Mouse (Mus musculus) left cerebral cortex, postnatal 25 days (tissue): ENCODE data around the gene Tpst1. TPM values are rescaled to one million over a fixed set of nuclear protein-coding genes. Genes with fewer than 3 reads are reported as not detected.

Source experiments
- DNase-seq, 2 experiments: peaks; one replicate each; pipeline ENCODE4 v3.0.0; 2022; ENCODE audit warnings: low spot score in 2 of 2, mixed read lengths in 1 of 2
- intact Hi-C: fragments of 180-260 bp; cut with DNase I; formaldehyde crosslinking; loops from one replicate; pipeline ENCODE4 v1.15.1; 2025
- total RNA-seq, 2 experiments: library from RNA; stranded (reverse); gene quantifications; 2 replicates each; pipeline ENCODE4 v1.2.3; 2021

Gene Tpst1
- total RNA-seq, 2 experiments from 2014 or later = 33.3 to 34.1 TPM

DNA sequence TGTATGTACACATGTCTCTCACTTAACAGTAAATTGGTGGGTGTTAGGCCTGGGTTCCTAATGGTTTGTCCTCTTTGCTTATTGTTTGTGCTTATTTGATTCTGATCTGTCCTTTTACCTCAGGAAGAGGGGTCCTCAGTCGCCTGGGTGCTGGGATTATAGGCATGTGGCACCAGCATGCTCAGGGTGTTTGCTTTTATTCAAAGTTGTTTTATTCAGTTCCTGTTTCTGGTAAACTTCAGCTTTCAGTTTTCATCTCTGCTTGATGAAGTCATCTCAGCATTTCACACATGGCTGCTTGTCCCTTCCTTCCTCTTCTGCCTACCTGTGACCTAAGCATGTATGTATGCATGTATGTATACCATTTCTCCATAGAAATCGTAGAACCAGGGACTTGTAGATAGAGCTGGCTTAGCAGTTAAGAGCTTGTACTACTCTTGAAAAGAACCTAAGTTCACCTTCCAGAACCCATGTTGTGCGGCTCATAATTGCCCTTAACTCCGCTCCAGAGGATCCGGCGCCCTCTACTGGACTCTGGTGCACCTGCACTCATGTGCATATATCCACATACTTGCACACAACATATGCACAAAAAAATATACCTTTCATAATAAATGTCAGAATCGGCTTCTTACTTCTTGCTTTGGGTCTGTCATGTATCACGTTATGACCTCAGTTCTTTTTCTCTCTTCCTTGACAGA lies 8.2 kb downstream of the Tpst1 start:
- no peak for DNase-seq
- intact Hi-C loops = no loop called here

- DNase-seq = no peak
- intact Hi-C loops = no loop called here
These were observed 9.3 kb downstream of the Tpst1 start for GRCm38 (mm10) chr5:130082431-130082830.

GRCm38 (mm10) chr5:130084271-130084670 lies 11.1 kb downstream of the Tpst1 start:
- no peak for DNase-seq
- intact Hi-C loops = no loop called here

- DNase-seq = peak; percentile 32 to 78
- intact Hi-C loops = no loop called here
These were observed 14.9 kb downstream of the Tpst1 start for GRCm38 (mm10) chr5:130088008-130088407.

DNA sequence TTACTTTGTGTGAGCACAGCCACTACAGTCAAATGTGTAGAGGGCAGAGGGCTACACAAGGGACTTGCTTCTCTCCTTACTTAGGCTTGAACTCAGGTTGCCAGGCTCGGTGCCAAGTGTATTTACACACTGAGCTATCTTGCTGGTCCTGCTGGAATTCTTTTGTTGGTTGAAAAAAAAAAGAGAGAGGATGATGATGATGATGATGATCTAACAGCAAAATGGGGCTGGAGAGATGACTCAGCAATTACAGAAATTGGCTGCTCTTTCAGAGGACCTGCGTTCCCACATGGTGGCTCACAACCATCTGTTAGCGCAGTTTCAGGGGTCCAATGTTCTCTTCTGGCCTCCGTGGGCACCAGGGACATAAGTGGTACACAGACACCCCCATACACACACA lies 15.5 kb downstream of the Tpst1 start:
- no peak for DNase-seq
- intact Hi-C loops = no loop called here

- intact Hi-C loops = no loop called here
- no peak for DNase-seq
These were observed 16.1 kb downstream of the Tpst1 start for GRCm38 (mm10) chr5:130089177-130089576.

DNA sequence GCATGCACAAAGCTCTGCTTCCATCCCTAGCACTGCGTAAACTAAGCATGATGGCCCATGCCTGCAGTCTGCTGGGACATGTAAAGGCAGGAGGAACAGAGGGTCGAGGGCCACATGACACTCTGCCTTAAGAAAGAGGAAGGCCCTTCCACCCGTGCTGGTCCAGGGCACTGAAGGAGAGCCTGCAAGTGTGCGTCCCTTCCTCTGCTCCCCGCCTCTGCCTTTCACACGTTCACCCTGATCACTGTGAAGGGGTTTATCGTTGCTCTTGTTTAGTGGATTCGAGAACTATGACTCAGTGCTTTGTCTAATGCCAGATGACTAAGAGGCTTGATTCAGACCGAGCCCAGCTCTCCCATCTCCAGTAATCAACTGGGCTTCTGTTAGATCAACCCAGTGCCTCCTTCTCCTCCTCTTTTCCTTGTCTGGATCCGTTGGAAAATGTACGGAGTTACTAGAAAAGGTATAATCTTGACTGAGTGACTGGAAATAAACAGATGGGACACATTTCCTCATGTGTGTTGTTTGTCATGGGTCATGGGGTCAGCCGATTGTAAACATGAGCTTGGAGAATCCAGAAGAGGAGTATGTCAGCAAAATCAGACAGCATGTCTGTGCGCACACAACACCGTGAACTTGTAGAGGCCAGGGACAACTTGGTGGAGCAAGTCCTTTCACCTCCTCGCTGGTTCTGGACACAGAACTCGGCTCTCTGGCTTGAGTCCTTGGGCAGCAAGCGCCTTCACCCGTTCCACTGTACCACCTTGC lies 16.7 kb downstream of the Tpst1 start:
- DNase-seq = peak; percentile 42 to 70
- intact Hi-C loops = no loop called here

DNA sequence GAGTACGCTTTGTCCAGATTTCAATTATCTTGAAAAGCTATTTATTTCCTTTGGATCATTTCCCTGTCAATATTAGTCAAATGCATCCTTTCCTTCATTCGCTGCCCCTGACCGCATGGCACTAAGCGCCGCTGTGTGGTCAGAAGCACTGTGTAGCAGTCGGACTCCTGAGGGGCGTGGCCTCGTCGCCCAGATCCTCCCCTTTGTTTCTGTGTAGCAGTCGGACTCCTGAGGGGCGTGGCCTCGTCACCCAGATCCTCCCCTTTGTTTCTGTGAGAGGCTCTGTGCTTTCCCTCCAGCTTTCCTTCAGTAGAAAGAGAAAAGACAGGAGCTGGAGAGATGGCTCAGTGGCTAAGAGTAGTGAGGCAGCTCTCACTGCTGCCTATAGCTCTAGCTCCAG lies 23.6 kb downstream of the Tpst1 start:
- DNase-seq = no peak

GRCm38 (mm10) chr5:130097837-130098236 lies 24.7 kb downstream of the Tpst1 start:
- intact Hi-C loops = no loop called here

More for the DNA sequence above, 23.6 kb downstream of the Tpst1 start:
- intact Hi-C loops = no loop called here

DNA sequence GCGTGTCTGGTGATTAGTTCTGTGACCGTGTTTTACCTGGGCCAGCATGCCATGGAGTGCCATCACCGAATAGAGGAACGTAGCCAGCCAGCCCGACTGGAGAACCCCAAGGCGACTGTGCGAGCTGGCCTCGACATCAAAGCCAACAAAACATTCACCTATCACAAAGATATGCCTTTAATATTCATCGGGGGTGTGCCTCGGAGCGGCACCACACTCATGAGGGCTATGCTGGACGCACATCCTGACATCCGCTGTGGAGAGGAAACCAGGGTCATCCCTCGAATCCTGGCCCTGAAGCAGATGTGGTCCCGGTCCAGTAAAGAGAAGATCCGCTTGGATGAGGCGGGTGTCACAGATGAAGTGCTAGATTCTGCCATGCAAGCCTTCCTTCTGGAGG lies 28.6 kb downstream of the Tpst1 start:
- DNase-seq = no peak
- intact Hi-C loops = no loop called here

More at GRCm38 (mm10) chr5:130097837-130098236, 24.7 kb downstream of the Tpst1 start:
- DNase-seq = no peak

- DNase-seq = no peak
- intact Hi-C loops = no loop called here
These were observed 36.2 kb downstream of the Tpst1 start for GRCm38 (mm10) chr5:130109348-130109747.

- no peak for DNase-seq
- intact Hi-C loops = no loop called here
These were observed 37.7 kb downstream of the Tpst1 start for GRCm38 (mm10) chr5:130110632-130111464.

DNA sequence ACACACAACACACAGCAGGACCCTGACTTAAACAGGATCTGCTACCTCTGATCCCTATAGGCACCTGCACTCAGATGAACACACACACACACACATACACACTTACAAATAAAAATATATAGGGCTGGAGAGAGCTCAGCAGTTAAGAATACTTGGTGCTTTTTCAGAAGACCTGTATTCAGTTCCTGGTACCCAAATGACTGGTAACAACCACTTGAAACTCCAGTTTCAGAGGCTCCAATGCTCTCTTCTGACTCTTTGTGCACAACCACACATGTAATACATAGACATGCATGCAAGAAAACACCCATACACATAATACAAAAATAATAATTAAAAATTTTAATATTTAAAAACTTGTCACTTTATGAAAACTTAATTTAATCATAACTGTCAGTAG lies 39.5 kb downstream of the Tpst1 start:
- intact Hi-C loops = no loop called here
- no peak for DNase-seq

DNA sequence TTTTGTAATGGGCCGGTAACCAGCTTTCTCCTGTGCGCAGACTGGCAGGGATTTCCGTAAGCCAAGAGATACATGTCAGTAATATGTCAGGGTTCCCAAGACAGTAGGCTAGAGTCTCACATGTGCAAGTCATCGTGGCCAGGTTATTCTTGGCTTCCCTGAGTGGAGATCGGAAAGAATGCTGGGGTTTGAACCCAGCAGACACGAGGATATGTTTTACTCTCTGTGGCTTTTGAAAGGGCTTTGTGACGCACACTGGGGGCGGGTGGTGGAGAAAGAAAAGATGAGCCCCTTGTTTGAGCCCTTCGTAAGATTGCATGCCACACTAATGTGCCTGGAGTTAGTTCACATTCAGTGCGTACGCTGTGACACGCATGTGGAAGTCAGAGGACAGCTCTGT lies 43.0 kb downstream of the Tpst1 start:
- DNase-seq = no peak
- intact Hi-C loops = no loop called here

DNA sequence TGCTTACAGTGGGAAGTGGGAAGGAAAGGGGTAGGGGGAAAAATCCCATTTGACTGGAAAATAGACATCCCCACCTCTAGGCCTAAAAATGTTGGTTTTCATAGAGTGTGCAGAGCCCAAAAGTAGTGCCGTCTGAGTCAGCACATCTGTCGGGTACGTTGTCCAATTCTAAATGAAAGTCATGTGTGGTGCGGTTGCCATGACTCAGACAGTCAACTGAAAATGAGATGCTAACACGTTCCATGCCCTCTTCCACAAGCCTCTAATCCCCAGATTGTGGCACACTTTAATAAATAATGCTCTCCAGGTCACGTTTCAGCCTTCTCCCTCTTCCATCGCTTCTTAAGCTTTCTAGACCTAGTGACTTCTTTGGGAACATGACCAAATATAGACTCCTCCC lies 43.7 kb downstream of the Tpst1 start:
- peak in 1 of 2 experiments; percentile 66 for DNase-seq
- intact Hi-C loops = no loop called here

DNA sequence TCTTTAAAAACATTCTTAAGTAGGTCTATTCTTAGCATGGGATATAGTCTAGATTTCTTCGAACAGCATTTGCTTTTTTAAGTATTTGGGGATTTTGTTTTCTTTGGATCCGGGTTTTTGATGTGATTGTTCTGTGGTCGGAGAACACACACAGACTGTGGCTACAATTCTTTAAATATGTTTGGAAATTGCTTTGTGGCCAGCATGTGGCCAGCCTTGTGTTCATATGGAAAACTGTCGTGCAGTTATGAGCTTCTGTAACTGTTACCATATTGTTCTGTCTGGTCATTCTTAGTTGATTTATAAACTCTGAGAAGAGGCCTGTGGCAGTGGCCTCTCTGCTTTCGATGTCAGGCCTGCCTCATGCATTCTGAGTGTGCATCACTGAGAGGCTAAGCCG lies 44.8 kb downstream of the Tpst1 start:
- intact Hi-C loops = no loop called here
- DNase-seq = no peak

DNA sequence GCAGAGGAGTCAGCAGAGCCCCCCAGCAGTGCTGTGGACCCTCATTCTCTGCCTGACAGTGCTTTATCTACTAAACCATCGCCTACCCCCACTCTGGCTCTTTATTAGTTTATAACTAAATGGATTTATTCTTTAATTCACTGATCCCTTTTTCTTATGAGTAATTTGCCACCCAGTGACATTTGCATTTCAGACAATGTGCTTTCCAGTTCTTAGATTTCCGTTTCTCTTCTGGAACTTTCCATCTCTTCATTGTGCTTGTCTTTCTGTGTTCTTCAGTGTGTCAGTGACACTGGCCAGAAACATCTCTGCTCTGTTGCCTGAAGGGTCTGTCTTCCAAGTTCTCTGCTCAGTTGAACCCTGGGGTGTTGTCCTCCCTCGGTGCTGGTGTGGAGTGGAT lies 46.1 kb downstream of the Tpst1 start:
- no peak for DNase-seq
- intact Hi-C loops = no loop called here

DNA sequence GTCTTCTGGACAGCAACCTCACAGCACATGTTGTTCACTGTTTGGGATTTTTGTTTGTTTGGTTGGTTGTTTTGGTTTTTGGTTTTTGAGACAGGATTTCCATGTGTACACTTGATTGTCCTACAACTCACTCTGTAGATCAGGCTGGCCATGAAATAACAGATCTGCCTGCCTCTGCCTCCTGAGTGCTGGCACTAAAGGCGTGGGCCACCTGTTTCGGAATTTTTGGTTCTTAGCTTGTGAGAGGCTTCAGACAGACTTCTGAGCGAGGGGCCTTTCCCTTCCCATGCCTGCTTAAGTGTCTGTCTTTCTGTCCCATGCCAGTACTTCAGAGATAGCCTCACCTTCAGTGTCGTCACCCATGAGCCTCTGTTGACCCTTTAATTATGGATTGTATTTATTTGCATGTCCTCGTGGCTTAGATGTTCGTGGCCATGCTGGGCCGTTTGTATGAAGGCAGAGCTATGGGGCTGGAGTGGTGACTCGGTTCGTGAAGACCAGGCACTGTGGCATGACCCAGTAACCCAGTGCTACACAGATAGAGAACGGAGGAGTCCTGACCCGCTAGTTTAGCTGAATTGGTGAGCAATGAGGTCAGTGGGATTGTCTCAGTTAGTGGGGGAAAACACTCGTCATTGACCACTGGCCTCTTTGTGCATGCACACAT lies 47.1 kb downstream of the Tpst1 start:
- intact Hi-C loops = no loop called here
- no peak for DNase-seq

GRCm38 (mm10) chr5:130120904-130121303 lies 47.8 kb downstream of the Tpst1 start:
- intact Hi-C loops = no loop called here
- DNase-seq = no peak

GRCm38 (mm10) chr5:130122355-130122754 lies 49.2 kb downstream of the Tpst1 start:
- intact Hi-C loops = no loop called here
- no peak for DNase-seq
